Mouse (Mus musculus) heart, adult 11 months (tissue): ENCODE data around the gene Pygo2.

Experiments used
- DNase-seq: peaks from one replicate; pipeline ENCODE4 v3.0.0; 2022

The Pygo2 gene

GRCm38 (mm10) chr3:89421002-89421774 is 8.8 kb upstream of the Pygo2 start:
- DNase-seq, result peak; percentile 100

GRCm38 (mm10) chr3:89421810-89422473 is 8.1 kb upstream of the Pygo2 start:
- peak; percentile 96 for DNase-seq

DNA sequence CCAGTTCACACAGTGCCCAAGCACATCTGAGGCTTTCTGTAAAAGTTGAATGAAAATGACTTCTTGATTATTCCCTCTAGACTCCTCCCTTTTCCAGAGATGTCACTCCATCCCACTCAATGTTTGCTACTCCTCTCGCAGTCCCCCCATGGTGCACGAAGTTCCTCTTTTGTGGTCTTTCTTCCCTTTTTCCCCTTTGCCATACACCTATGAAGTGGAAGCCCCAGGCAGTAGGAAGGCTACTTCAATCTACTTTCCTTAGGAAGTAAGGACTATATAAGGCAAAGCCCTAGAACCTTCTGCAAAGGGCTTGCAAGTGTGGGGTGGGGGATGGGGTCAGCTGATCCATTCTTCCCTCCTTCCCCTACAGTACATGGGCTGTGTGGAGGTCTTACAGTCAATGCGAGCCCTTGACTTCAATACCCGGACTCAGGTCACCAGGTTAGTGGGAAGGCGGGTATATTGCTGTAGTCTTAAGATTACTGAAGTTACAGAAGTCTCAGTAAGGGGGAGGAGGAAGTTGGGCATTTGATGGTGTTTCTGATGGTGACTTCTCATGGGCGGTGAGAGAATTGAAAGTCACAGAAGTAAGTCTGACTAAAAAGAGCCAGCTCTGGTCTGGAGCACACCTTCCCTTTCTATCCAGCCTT is 7.3 kb upstream of the Pygo2 start:
- DNase-seq, result peak; percentile 92

- peak; percentile 90 for DNase-seq
Observed at GRCm38 (mm10) chr3:89424416-89425140, 5.4 kb upstream of the Pygo2 start.

- no peak for DNase-seq
Observed at GRCm38 (mm10) chr3:89425141-89425525, 4.9 kb upstream of the Pygo2 start.

- no peak for DNase-seq
Observed at GRCm38 (mm10) chr3:89425876-89426275, 4.1 kb upstream of the Pygo2 start.

GRCm38 (mm10) chr3:89429021-89429420 is 993 bp upstream of the Pygo2 start:
- peak; percentile 91 for DNase-seq

DNA sequence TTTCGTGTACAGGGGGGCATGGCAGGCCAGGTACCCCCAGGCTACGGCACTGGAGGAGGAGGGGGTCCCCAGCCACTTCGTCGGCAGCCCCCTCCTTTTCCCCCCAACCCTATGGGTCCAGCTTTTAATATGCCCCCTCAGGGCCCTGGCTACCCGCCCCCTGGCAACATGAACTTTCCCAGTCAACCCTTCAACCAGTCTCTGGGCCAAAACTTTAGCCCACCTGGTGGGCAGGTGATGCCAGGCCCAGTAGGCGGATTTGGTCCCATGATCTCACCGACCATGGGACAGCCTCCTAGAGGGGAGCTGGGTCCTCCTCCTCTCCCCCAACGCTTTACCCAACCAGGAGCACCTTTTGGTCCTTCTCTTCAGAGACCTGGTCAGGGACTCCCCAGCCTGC is 2.6 kb downstream of the Pygo2 start:
- DNase-seq, result peak; percentile 93

DNA sequence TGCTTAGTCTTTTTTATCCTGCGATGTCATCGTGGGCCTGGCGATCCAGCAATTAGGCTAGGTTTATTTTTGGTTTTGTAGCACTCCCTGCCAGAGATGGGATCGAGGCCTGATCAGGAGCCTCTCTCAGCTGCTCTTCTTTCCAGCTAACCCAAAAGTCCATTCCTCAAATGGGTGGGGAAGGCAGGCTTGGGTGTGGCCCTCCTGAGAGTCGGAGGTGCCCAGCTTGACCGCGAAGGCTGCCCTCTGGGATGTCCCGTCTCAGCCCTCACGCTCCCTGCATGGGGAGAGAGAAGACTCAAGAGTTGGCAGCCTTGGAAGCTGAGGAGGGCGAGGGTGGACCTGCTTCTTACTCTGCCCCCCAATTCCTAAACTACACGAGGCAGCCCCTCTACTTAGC is 4.5 kb downstream of the Pygo2 start:
- DNase-seq, result no peak

DNA sequence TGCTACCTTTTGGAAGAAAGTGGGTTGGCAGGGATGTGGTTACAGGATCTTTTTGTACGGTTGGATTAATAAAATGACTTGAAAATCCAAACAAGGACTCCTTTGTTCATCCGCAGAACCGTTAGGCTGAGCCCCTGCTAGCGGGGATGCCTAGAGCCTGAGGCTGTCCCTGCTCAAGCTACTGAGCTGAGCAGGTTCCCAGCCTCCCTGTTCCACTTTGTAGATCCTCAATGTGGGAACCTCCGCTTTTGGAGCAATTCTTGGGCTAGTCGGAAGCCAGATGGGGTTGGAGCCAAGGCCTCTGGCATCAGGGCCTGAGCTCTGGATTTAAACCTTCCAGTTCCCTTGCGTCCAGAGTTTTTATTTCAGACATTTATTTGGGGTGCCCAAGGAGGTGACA is 5.0 kb downstream of the Pygo2 start:
- DNase-seq, result peak; percentile 89

DNA sequence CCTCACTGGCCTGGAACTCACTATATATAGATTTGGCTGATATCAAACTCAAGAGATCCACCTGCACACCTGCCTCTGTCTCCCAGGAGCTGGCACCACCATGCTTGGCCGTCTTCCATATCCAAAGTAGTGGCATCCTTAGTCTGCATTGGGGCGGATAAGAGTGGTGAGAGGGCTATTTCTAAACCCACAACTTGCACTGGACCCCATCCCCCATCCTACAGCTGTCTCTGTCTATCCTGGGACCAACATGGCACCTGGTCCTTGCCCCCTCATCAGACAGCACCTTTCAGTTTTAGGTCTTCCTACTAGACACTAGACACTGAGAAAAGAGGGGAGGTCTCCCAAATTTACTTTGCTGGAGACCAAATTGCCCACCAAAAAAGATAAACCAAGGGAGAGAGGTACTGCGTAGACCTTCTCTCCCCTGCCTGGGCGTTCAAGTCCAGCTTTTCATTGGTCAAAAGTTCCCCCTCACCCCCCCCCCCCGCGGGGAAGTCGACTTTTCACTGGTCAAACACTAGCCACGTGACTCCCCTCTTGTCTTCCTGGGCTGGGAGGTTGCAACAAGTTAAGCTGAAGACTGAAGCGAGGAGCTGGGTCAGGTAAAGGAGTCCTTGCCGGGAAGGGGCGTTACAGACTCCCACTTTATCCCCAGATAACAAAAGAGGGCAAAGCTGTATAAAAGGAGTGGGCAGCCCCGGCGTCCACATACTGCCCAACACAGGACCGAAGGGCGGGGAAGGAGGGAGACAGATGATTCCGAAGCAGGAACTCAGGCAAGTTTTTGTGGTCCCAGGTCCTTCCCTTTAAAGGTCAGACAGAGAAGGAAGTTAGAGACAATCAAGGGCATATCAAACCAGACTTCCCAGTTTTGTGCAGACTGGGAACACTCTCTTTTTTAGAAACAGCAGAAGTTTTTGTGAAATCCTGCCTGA is 6.4 kb downstream of the Pygo2 start, which contains the start of gene Pbxip1:
TSS of gene Pbxip1 (plus strand) at position 531 of the 938 bp plus-strand sequence.
- DNase-seq, result peak; percentile 99

GRCm38 (mm10) chr3:89437269-89437668 is 7.3 kb downstream of the Pygo2 start:
- DNase-seq, result peak; percentile 95

GRCm38 (mm10) chr3:89440691-89441090 is 10.7 kb downstream of the Pygo2 start:
- DNase-seq, result peak; percentile 92

DNA sequence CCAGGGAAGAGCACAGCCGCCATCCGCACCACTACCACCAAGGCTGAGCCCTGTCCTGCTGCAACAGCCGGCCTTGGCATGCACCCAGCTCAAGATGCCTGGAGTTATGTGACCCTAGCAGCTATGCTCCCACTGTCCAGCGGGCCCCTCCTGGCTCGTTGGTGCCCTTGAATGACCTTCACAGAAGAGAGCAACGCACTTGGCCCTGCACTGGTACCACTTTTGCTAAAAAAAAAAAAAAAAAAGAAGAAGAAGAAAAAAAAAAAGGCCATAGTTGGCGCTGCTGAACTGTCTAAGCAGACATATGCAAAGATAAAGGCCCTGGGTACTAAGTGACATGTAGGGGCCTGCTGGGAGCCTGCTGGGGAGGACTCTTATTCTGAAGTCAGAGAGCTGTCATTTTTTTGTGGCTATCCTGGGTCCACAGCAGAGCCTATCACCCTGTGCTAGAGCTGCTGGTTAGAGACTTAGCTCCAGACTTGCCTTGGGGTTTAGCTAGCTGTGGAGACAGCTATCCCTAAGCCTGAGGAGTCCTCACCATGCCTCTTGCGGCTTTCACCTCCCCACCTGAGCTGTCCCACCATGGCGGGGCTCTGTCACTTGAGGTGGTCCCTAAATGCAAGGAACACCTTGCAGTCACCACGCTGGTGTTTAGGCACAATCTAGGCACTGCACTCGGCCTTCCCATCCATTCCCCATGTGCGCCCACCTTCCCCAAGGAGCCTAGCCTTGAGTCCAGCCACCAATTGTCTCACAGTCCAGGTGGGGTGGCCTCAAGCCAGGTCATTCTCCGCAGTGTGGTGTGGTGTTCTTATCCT is 18.9 kb downstream of the Pygo2 start:
- peak; percentile 93 for DNase-seq

DNA sequence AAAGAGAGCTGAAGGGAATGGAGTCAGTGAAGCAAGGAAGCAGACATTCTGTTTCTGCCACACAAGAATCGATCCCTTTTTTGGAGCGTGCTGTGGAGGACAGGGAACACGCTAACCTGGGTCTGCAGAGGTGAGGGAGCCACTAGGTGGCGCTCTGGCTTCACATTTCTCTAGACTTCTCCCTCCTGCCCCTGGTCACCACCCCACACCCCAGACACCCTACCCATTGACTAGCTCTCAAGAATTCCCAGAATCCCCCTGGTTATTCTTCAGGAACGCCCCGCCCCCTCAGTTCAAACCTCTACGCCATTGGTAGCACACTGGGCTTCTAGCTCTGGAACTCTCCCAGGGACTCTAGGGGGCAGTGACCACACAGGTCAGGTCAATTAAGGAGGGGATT is 19.5 kb downstream of the Pygo2 start:
- DNase-seq, result peak; percentile 96

DNA sequence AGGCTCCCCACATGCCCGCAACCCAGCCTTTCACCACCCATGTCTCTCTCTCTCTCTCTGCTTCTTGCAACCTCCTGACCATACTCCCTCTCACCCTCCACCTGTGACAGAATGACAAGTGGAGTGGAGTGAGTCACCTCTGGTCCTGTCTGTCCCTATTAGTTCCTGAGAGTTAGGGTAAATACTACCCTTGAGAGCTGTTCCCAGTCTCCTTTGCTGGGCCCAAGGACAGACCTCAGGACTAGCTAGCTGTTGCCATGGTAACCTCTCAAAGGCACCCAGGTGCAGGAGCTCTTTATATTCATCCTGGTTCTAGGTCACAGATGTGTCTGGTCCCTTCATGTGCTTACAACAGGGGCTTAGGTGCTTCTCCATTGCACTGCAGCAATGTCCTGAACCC is 21.9 kb downstream of the Pygo2 start:
- DNase-seq, result no peak

GRCm38 (mm10) chr3:89454401-89455177 is 24.6 kb downstream of the Pygo2 start, which contains the start of gene Pmvk:
Gene Pmvk, plus strand, starts transcription at chr3:89454541.
- no peak for DNase-seq

- no peak for DNase-seq
Observed at GRCm38 (mm10) chr3:89455786-89456285, 25.8 kb downstream of the Pygo2 start.

- peak; percentile 92 for DNase-seq
Observed at GRCm38 (mm10) chr3:89456726-89457665, 27.0 kb downstream of the Pygo2 start.
